Mouse (Mus musculus) hindbrain, embryonic 16.5 days (tissue): ENCODE data around the gene Fli1. TPM values are rescaled to one million over a fixed set of nuclear protein-coding genes. Genes with fewer than 3 reads are reported as not detected.

Source experiments
- ATAC-seq: fragments of 200-750 bp; cut with Nextera tagmentation; 2 replicates; pipeline ENCODE4 v1.8.0; 2017; ENCODE audit warnings: moderate TSS enrichment, moderate library complexity
- H3K27ac ChIP-seq: fragments of 300-500 bp; sonication (generic); 2 replicates; pipeline ENCODE4 v1.5.1; 2014; ENCODE audit warnings: low read depth, mild to moderate bottlenecking, control low read depth, low read length, moderate library complexity
- H3K27me3 ChIP-seq: fragments of 300-500 bp; sonication (generic); replicated peaks from 2 replicates; pipeline ENCODE4 v1.6.1; 2014; ENCODE audit warnings: low read length; ENCODE audit not compliant: control insufficient read depth, insufficient read depth
- H3K36me3 ChIP-seq: fragments of 300-500 bp; sonication (generic); 2 replicates; pipeline ENCODE4 v1.6.1; 2014; ENCODE audit warnings: mild to moderate bottlenecking, low read length, moderate library complexity, mixed read lengths; ENCODE audit not compliant: control insufficient read depth, insufficient read depth
- H3K4me1 ChIP-seq: fragments of 300-500 bp; sonication (generic); 2 replicates; pipeline ENCODE4 v1.6.1; 2014; ENCODE audit warnings: low read depth, low read length; ENCODE audit not compliant: control insufficient read depth, insufficient read depth
- H3K4me2 ChIP-seq: fragments of 300-500 bp; sonication (generic); 2 replicates; pipeline ENCODE4 v1.6.1; 2014; ENCODE audit warnings: mild to moderate bottlenecking, low read length, control low read depth, moderate library complexity
- H3K4me3 ChIP-seq: fragments of 300-500 bp; sonication (generic); 2 replicates; pipeline ENCODE4 v1.5.1; 2014; ENCODE audit warnings: mild to moderate bottlenecking, low read length, control low read depth, moderate library complexity
- H3K9ac ChIP-seq: fragments of 300-500 bp; sonication (generic); 2 replicates; pipeline ENCODE4 v1.6.1; 2014; ENCODE audit warnings: low read depth, mild to moderate bottlenecking, control low read depth, low read length, moderate library complexity
- H3K9me3 ChIP-seq: fragments of 300-500 bp; sonication (generic); 2 replicates; pipeline ENCODE4 v1.6.1; 2014; ENCODE audit warnings: mild to moderate bottlenecking, low read length, moderate library complexity; ENCODE audit not compliant: control insufficient read depth
- WGBS: fragments of 180-500 bp; shearing (Covaris S2); extraction: QIAGEN DNeasy Blood & Tissue Kit; methylation state at CpG from one replicate; pipeline ENCODE4 v1.1.7; 2014; 5-methylcytosine and 5-hydroxymethylcytosine counted together
- polyA plus RNA-seq: library from polyadenylated mRNA; unstranded; fragments of >200 nt; fragmentation: Nextera tagmentation; extraction: Ambion mirVana; gene quantifications from 2 replicates; pipeline ENCODE4 v1.2.1, GENCODE M21; 2015

The Fli1 gene
- polyA plus RNA-seq, 1 experiment from 2014 or later: 6.4 TPM

DNA sequence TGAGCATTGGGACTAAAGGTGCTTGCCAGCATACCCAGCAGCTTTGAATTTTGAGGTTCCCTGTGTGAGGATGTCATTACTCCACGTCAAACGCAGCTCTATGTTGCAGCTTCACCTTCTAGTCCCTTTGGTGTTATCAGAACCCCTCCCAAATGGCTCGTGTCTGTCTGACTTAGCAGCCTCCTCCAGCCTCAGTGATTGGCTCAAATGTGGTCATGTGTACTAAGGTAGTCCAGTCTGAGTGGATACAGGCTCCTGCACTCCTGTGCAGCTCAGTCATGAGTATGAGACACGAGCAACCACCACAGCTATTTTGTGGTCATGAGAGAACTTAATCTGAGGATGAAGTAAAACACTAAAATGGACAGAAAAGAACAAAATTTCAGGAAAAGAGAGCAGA lies 31.0 kb upstream of the Fli1 start:
- Histone ChIP-seq H3K9me3 (no peaks in the 10 kb centered on the region), H3K36me3 (no peaks in the 10 kb centered on the region), H3K4me2 (no peak overlapping the region), H3K9ac (no peak overlapping the region), H3K27ac (no peak overlapping the region), H3K4me3 (no peak overlapping the region), H3K27me3 (no peaks in the 10 kb centered on the region), H3K4me1 (no peaks in the 10 kb centered on the region)
- no peak for ATAC-seq
- 64% methylated on average over 4 of the region's 4 CpGs for WGBS

DNA sequence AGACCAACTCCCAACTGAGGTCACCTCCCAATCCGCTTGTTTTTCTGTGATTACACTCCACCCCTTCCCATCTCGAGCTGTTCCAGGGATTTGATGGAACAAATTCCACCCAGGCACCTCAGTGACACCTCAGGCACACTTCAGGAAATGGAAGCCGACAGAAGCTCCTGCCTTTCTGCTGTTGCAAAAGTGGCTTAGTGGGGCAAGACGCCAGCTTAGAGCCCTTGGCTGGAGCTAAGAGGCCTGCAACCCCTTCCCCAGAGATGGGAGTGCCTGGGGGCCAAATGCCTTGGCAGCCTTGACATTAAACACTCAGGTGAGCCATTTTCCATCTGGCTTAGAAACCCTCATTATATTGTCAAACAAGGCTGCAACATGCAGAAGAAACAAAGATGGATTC lies 29.0 kb upstream of the Fli1 start:
- H3K4me3 ChIP-seq: no peak overlapping the region
- no peaks in the 10 kb centered on the region for H3K4me1 ChIP-seq

GRCm38 (mm10) chr9:32570547-32570946 lies 27.9 kb upstream of the Fli1 start:
- Histone ChIP-seq H3K36me3 (no peaks in the 10 kb centered on the region), H3K27me3 (no peaks in the 10 kb centered on the region), H3K4me2 (no peak overlapping the region), H3K9ac (no peak overlapping the region), H3K4me1 (no peaks in the 10 kb centered on the region), H3K9me3 (no peaks in the 10 kb centered on the region), H3K27ac (no peak overlapping the region), H3K4me3 (no peak overlapping the region)
- ATAC-seq: no peak
- WGBS: 91% methylated on average over 5 of the region's 5 CpGs

More for the DNA sequence above, 29.0 kb upstream of the Fli1 start:
- no peak overlapping the region for H3K9ac ChIP-seq
- no peak overlapping the region for H3K4me2 ChIP-seq
- H3K9me3 ChIP-seq: no peaks in the 10 kb centered on the region
- H3K36me3 ChIP-seq: no peaks in the 10 kb centered on the region
- no peak overlapping the region for H3K27ac ChIP-seq
- 67% methylated on average over 4 of the region's 4 CpGs for WGBS
- no peaks in the 10 kb centered on the region for H3K27me3 ChIP-seq
- no peak for ATAC-seq

GRCm38 (mm10) chr9:32569261-32569660 lies 26.6 kb upstream of the Fli1 start:
- H3K36me3 ChIP-seq: no peaks in the 10 kb centered on the region
- H3K27ac ChIP-seq: no peak overlapping the region
- H3K4me2 ChIP-seq: no peak overlapping the region
- no peaks in the 10 kb centered on the region for H3K27me3 ChIP-seq
- H3K4me3 ChIP-seq: no peak overlapping the region
- no peak for ATAC-seq
- 65% methylated on average over 4 of the region's 4 CpGs for whole genome bisulfite sequencing
- H3K9ac ChIP-seq: no peak overlapping the region
- H3K4me1 ChIP-seq: no peaks in the 10 kb centered on the region
- no peaks in the 10 kb centered on the region for H3K9me3 ChIP-seq

- ATAC-seq: no peak
Observed at GRCm38 (mm10) chr9:32567603-32568002, 24.9 kb upstream of the Fli1 start.

DNA sequence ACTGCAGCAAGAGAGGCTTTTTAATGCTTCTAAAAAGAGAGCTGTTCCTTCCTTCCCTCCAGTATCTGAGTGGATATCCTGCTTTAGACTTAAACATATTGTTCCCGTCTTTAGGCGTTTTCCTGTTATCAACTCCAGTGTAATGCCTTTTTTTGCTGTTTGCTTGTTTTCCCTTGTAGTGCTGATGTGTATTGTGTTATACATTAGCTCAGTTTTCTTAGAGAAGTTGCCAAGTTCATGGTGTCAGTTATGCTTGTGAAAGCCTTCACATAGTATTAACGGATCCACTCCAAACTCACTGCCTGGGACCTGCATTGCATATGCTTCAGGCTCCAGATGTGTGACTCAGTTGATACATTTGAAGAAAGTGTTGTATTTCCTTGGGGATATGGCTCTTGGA lies 22.6 kb upstream of the Fli1 start:
- no peak overlapping the region for H3K4me3 ChIP-seq
- H3K36me3 ChIP-seq: no peaks in the 10 kb centered on the region
- H3K4me2 ChIP-seq: no peak overlapping the region
- no peak overlapping the region for H3K27ac ChIP-seq
- no peaks in the 10 kb centered on the region for H3K9me3 ChIP-seq
- 77% methylated on average over 3 of the region's 3 CpGs for WGBS
- H3K9ac ChIP-seq: no peak overlapping the region
- ATAC-seq: no peak
- H3K4me1 ChIP-seq: no peaks in the 10 kb centered on the region
- H3K27me3 ChIP-seq: no peaks in the 10 kb centered on the region

More at GRCm38 (mm10) chr9:32567603-32568002, 24.9 kb upstream of the Fli1 start:
- H3K4me2 ChIP-seq: no peak overlapping the region
- WGBS: 77% methylated on average over 7 of the region's 7 CpGs
- no peak overlapping the region for H3K9ac ChIP-seq
- no peak overlapping the region for H3K4me3 ChIP-seq
- no peaks in the 10 kb centered on the region for H3K4me1 ChIP-seq
- no peaks in the 10 kb centered on the region for H3K27me3 ChIP-seq
- no peak overlapping the region for H3K27ac ChIP-seq
- H3K9me3 ChIP-seq: no peaks in the 10 kb centered on the region
- no peaks in the 10 kb centered on the region for H3K36me3 ChIP-seq

- H3K4me3 ChIP-seq: no peak overlapping the region
- no peaks in the 10 kb centered on the region for H3K36me3 ChIP-seq
- H3K4me1 ChIP-seq: no peaks in the 10 kb centered on the region
- no peaks in the 10 kb centered on the region for H3K9me3 ChIP-seq
- no peak for ATAC-seq
- no peaks in the 10 kb centered on the region for H3K27me3 ChIP-seq
- 83% methylated on average over 4 of the region's 4 CpGs for WGBS
- H3K9ac ChIP-seq: no peak overlapping the region
- H3K4me2 ChIP-seq: no peak overlapping the region
- H3K27ac ChIP-seq: no peak overlapping the region
Observed at GRCm38 (mm10) chr9:32562837-32563236, 20.2 kb upstream of the Fli1 start.

- H3K4me2 ChIP-seq: no peak overlapping the region
- no peak overlapping the region for H3K27ac ChIP-seq
- H3K4me1 ChIP-seq: no peaks in the 10 kb centered on the region
- H3K9ac ChIP-seq: no peak overlapping the region
- H3K36me3 ChIP-seq: no peaks in the 10 kb centered on the region
- no peak overlapping the region for H3K4me3 ChIP-seq
- no peaks in the 10 kb centered on the region for H3K27me3 ChIP-seq
- 69% methylated on average over 9 of the region's 9 CpGs for WGBS
- no peaks in the 10 kb centered on the region for H3K9me3 ChIP-seq
- no peak for ATAC-seq
Observed at GRCm38 (mm10) chr9:32562409-32562808, 19.7 kb upstream of the Fli1 start.

DNA sequence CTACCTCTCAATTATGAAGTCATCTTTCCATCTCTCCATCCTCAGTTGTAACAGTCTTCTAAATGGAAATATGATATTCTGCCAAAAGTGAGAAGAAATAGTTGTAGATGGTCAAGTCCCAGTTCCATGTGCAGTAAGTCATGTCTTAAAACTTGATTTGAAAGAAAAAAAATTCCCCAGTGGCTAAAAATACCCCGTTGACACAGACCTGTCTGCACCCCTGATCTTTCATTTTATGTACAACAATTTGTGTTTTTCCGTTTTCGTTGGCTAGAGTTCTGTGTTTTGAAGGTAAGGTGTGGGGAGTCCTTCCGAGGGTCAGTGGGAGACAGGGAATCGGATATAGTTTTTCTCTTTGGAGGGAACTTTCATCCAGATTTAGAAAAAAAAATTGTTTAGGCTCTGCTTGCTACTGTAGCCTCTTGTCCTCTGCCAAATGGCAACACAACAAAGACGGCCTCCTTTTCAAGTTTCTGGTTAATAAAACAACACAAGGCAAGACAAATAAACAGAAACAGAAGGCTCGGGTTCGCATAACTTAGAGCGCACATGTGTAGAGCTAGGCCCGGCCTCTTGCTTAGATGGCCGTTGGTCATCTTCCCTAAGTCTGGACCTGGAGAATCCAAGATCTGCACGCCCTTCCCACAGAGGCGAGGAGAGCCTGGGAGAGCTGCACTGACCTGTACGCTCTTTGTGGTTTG lies 18.7 kb upstream of the Fli1 start:
- H3K9me3 ChIP-seq: no peaks in the 10 kb centered on the region
- no peak overlapping the region for H3K9ac ChIP-seq
- no peak overlapping the region for H3K4me3 ChIP-seq
- H3K27ac ChIP-seq: no peak overlapping the region
- H3K4me1 ChIP-seq: no peaks in the 10 kb centered on the region
- H3K27me3 ChIP-seq: no peaks in the 10 kb centered on the region
- no peaks in the 10 kb centered on the region for H3K36me3 ChIP-seq
- 83% methylated on average over 14 of the region's 14 CpGs for WGBS
- no peak overlapping the region for H3K4me2 ChIP-seq
- ATAC-seq: no peak
